Mouse (Mus musculus) Patski (cell line): ENCODE results near the gene Abcb10. TPM values are rescaled to one million over a fixed set of nuclear protein-coding genes. Genes with fewer than 3 reads are reported as not detected.
A peak's percentile ranks its signal among the peaks of the same experiment; 100 is the strongest.

ENCODE experiments used
- ATAC-seq: fragments of 100-300 bp; one replicate; pipeline ENCODE4 v1.8.0; 2021
- CTCF ChIA-PET: fragments of 350-600 bp; sonication (Branson Sonifier 250); formaldehyde crosslinking; loops from one replicate; lab custom pipeline; 2022; ENCODE audit warnings: inconsistent platforms; lab: Charles Lee
- POLR2A ChIA-PET: fragments of 350-600 bp; sonication (Branson Sonifier 250); formaldehyde crosslinking; loops from one replicate; lab custom pipeline; 2022; ENCODE audit warnings: antibody characterized with exemption, inconsistent platforms; lab: Charles Lee
- DNase-seq: peaks from one replicate; pipeline ENCODE4 v3.0.0-alpha.2; 2011; ENCODE audit warnings: low read depth, low spot score
- H3K27me3 ChIP-seq: fragments of 371-371 bp; one replicate; pipeline ENCODE4 v1.5.1; 2021
- CTCF ChIP-seq: fragments of 100-300 bp; IDR thresholded peaks from one replicate; pipeline ENCODE4 v1.5.1; 2021
- in situ Hi-C: fragments of 300-500 bp; cut with MboI; formaldehyde crosslinking; loops from 3 replicates; pipeline ENCODE4 v1.11.1; 2018; ENCODE audit warnings: low pct_unique_long_range_greater_than_20kb, mixed read lengths
- polyA plus RNA-seq: library from polyadenylated mRNA; unstranded; gene quantifications from one replicate; pipeline ENCODE4 v1.2.3, GENCODE M21; 2021

The Abcb10 gene
- polyA plus RNA-seq, 1 experiment from 2014 or later: 19.6 TPM

DNA sequence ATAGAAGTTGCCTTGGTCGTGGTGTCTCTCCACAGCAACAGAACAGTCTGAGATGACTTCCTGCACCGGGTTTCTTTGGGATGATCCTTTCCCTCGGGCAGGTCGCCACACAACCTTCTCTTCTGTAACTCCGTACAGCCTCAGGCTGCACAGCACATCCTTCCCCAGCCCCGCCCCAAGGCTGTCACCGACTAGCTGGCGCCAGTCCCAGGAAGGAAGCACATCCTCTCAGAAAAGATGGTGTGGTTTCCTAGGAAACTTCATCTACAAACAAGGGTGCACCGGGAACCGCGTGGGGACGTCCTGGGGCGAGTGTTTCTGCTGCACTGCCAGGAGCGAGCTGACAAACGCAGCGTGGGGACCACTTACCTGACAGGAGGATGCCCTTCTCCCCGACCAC, 24.8 kb downstream of the Abcb10 start:
- DNase-seq: no peak
- in situ Hi-C loops: no loop called here
- no peak for ATAC-seq
- no peaks in the 10 kb centered on the region for H3K27me3 ChIP-seq
- ChIA-PET CTCF (no interaction called here), POLR2A (no interaction called here)
- TF ChIP-seq CTCF: no peak

DNA sequence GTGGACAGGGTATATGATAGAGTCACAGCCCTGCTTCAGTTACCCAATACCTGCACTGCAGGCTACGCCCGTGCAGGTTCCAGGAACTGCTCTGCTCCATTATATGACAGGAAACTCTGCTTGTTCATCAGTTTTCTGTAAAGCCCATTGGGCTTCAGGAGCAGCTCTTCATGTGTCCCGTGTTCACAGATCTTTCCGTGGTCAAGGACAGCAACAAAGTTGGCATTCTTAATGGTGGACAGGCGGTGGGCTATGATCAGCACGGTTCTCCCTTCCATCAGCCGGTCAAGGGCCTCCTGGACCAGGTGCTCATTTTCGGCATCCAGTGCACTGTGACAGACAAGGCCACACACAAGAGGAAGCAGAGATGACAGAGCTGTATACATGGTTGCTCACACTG, 28.7 kb downstream of the Abcb10 start:
- no peak for TF ChIP-seq CTCF
- CTCF ChIA-PET: interaction anchor here (1.0 kb wide), 1 partner anchor 9 kb away, joined by 3 read pairs; no protein-coding TSS in a partner anchor
- POLR2A ChIA-PET: no interaction called here
- H3K27me3 ChIP-seq: no peaks in the 10 kb centered on the region
- no peak for ATAC-seq
- DNase-seq: no peak
- in situ Hi-C loops: no loop called here

DNA sequence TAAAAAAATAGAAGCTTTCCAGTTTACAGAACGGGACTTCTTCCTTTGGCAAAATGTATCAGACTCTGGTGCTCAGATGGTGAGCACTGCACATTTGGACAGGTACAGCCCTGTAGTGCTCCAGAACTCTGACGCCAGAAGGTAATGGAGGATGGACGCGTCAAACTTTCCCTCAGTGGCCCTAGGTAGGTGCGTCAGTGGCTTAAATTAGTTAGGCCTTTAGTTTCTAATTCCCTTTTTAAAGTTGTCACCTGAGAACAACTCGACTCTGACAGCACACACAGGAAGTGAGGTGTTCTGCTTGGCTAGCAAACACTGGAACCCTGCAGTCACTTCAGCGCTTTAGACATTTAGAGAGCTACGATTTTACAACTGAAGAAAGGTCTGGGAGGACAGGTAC, 29.2 kb downstream of the Abcb10 start:
- ATAC-seq (no peak), DNase-seq (no peak)
- in situ Hi-C loops: no loop called here
- CTCF ChIA-PET: no interaction called here
- no peaks in the 10 kb centered on the region for H3K27me3 ChIP-seq
- no peak for TF ChIP-seq CTCF
- POLR2A ChIA-PET: no interaction called here

DNA sequence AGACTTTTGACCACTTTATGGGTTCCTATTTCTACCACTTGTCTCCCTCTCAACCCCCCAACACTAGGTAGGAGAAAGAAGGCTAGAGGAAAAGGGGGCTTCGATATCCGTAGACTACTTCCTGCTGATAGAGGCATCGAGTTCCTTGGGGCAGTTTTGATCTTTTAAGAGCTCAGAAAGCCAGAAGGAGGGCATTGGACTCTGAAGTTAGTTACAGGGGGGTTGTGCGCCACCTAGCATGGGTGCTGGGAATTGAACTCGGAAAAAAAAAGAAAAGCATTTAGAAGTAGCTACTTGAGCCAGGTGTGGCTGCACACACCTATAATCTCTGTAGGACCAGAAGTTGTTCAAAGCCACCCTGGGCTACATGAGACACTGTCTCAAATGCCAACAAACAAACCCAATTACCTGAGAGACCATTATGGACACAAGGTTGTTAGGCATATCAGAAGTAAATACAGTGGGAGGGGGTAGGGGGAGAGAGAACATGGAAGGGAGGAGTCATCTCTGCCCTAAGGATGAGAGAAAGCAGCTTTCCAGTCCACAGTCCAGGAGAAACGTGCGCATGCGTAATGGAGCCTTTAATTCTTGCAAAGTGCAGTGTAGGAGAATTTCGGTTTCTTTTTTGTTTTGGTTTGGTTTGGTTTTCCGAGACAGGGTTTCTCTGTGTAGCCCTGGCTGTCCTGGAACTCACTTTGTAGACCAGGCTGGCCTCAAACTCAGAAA, 32.7 kb downstream of the Abcb10 start:
- POLR2A ChIA-PET: interaction anchor here (0.6 to 1.7 kb wide), 4 partner anchors 36 to 70 kb away, joined by 3 to 5 read pairs (median 3); no protein-coding TSS in a partner anchor
- in situ Hi-C loops: no loop called here
- CTCF ChIA-PET: interaction anchor here (1.1 to 1.6 kb wide), 5 partner anchors 11 to 45 kb away, joined by 3 to 6 read pairs (median 4); no protein-coding TSS in a partner anchor
- no peak for DNase-seq
- peak; percentile 92 for TF ChIP-seq CTCF
- ATAC-seq: no peak
- H3K27me3 ChIP-seq: no peaks in the 10 kb centered on the region

DNA sequence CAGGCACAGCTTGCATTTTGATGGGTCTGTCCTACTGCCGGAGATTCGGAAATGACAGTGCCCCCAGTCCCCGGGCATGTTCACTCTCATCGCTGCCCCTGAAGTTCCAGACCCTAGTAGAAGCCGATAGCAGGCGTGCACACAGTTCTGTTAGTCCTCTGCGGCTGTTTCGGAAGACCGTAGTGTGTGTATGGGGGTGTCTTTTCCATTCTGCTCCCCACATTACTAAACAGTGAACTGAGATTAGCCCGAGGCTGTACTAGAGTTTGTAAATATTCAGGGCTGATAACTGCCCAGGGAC, 33.3 kb downstream of the Abcb10 start:
- TF ChIP-seq CTCF: no peak
- ATAC-seq (peak; percentile 26), DNase-seq (no peak)
- ChIA-PET CTCF (interaction anchor here (1.1 to 1.6 kb wide), 5 partner anchors 10 to 46 kb away, joined by 3 to 6 read pairs (median 4); no protein-coding TSS in a partner anchor), POLR2A (interaction anchor here (0.6 to 1.7 kb wide), 4 partner anchors 37 to 71 kb away, joined by 3 to 5 read pairs (median 3); no protein-coding TSS in a partner anchor)
- no peaks in the 10 kb centered on the region for H3K27me3 ChIP-seq
- in situ Hi-C loops: no loop called here

DNA sequence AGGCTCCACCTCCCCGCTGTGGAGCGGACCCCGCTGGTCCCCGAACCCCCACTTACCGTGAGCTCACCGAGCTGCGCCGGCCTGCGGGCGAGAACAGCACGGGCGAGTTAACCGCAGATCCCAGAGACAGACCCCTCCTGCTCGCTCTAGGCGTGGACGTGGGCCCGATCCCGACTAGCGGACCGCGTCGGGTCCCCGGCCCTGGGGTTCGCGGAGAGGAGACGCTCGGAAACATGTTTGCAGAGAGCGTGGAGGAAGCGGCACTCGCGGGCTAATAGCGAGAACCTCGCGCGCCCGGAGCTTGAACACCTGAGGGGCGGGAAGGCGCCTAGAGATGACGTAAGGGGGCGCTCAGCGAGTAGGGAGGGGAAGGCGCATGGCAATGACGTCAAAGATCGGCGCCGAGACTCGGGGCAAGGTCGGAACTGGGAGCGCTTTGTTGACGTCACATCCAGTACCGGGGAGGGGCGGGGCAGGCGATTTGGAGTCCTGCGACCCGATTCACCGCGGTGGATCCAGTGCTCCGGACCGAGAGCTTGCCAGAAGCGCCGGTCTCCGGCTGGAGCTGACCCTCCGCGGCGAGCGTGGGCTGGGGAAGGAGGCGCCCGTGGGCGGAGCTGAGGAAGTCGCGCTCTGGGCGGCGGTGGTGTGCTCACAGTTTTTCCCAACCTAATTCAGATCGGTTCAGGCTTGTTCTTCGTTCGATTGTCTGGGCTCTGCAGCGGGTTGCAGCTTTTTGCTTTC, 33.8 kb downstream of the Abcb10 start, which contains the start of gene Nup133:
Gene Nup133, minus strand, starts transcription at position 324 of the 744 bp plus-strand sequence.
- ChIA-PET POLR2A (interaction anchor here (0.8 to 1.7 kb wide), 3 partner anchors 43 to 71 kb away, joined by 3 to 5 read pairs (median 3); no protein-coding TSS in a partner anchor), CTCF (interaction anchor here (1.3 to 1.6 kb wide), 2 partner anchors 44 to 46 kb away, joined by 3 to 4 read pairs; no protein-coding TSS in a partner anchor)
- no peaks in the 10 kb centered on the region for H3K27me3 ChIP-seq
- TF ChIP-seq CTCF: no peak
- in situ Hi-C loops: no loop called here
- peak; percentile 57 for ATAC-seq
- peak; percentile 89 for DNase-seq

DNA sequence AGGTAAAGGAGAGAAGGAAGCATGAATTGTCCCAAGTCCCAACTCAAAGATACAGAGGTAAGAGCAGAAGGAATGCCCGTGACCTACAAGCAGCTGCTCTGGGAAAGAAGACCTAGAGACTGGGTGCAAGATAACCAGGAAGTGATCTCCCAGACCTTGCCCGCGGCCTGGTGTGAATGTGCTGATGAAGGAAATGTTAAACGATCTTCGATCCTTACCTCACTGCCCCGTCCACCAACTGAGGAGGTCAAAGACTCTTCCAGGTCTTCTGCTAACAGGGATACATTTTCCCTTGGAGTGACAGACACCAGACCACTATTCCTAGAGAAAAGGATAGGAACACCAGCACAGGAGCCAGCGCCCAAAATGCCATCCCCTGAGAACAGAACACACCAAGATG, 53.9 kb downstream of the Abcb10 start:
- no peak for TF ChIP-seq CTCF
- ATAC-seq: no peak
- ChIA-PET CTCF (no interaction called here), POLR2A (no interaction called here)
- in situ Hi-C loops: loop anchor here (5.0 kb wide), 1 partner anchor 428 kb away; no protein-coding TSS in a partner anchor
- no peaks in the 10 kb centered on the region for H3K27me3 ChIP-seq
- no peak for DNase-seq

DNA sequence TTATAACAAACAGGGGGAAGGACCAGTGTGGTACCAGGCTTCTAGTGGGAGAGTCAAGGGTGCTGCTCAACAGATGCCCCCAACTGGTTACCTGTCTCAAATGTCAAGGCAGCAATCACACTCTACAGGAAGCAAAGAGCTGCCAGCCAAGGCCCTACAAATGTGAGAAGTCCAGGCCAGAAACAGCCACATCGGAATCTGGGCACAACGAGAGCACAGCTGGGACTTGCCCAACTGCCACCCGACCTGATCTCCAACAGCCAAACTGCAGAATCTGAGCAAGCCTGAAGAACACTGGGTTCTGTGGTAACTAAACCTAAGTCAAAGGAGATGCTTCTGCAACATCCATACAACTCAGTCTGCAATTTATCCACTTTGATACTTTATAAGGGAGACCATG, 57.3 kb downstream of the Abcb10 start:
- ATAC-seq: no peak

DNA sequence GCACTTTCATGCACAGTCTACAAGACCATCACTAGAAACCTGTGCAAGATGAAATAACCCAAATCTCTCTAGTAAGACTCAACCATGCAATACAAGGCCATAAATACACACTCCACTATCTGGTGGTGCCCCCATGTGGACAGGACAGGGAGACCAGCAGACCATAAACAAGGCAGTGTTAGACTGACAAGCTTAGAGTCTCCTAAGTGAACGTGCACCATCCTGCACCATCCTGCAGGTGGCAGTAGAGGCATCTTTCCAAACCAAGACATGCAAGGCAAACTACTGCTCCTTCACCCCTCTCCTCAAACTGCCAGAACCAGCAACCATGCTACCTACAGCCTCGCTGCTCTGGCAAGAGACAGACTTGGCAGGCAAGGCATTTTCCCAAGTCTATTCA, 58.2 kb downstream of the Abcb10 start:
- POLR2A ChIA-PET: no interaction called here
- ATAC-seq: peak; percentile 79
- in situ Hi-C loops: loop anchor here (5.0 kb wide), 1 partner anchor 433 kb away; no protein-coding TSS in a partner anchor

More for the DNA sequence above, 57.3 kb downstream of the Abcb10 start:
- H3K27me3 ChIP-seq: no peaks in the 10 kb centered on the region
- no peak for TF ChIP-seq CTCF
- ChIA-PET CTCF (interaction anchor here (1.1 to 3.4 kb wide), 8 partner anchors 9 to 135 kb away, joined by 3 to 17 read pairs (median 6); no protein-coding TSS in a partner anchor), POLR2A (no interaction called here)
- no peak for DNase-seq
- in situ Hi-C loops: loop anchor here (5.0 kb wide), 1 partner anchor 432 kb away; no protein-coding TSS in a partner anchor

DNA sequence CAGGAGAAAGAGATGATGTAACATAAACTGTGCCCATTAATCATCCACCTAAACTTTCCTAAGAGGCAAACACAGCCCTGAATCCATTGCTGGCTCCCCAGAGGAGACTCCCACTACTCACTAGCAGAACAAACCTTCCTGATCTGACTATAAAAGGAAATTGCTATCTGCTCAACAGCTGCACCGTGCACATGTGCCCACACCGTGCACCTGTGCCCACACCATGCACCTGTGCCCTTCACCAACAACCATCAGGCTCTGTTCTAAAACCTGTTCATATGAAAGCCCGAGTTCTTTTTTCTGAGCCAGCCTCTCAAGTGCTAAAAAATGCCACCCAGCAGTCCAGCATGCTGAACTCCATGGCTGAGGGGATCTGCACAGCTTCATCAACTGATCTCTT, 68.3 kb downstream of the Abcb10 start:
- no peak for DNase-seq
- no peak for ATAC-seq

More for the DNA sequence above, 58.2 kb downstream of the Abcb10 start:
- CTCF ChIA-PET: interaction anchor here (1.0 to 3.4 kb wide), 16 partner anchors 10 to 443 kb away, joined by 3 to 17 read pairs (median 4); no protein-coding TSS in a partner anchor
- DNase-seq: peak; percentile 41
- peak; percentile 96 for TF ChIP-seq CTCF
- no peaks in the 10 kb centered on the region for H3K27me3 ChIP-seq

More for the DNA sequence above, 68.3 kb downstream of the Abcb10 start:
- CTCF ChIA-PET: no interaction called here
- no peaks in the 10 kb centered on the region for H3K27me3 ChIP-seq
- in situ Hi-C loops: no loop called here
- POLR2A ChIA-PET: no interaction called here
- no peak for TF ChIP-seq CTCF
